Mouse (Mus musculus): Measurements from ENCODE around the gene Ms4a4c.
"Not testable (repeated sequence)": the region's sequence is repeated elsewhere in the genome, so short reads cannot be mapped to it uniquely, and the experiment has no call there.

The Ms4a4c gene

DNA sequence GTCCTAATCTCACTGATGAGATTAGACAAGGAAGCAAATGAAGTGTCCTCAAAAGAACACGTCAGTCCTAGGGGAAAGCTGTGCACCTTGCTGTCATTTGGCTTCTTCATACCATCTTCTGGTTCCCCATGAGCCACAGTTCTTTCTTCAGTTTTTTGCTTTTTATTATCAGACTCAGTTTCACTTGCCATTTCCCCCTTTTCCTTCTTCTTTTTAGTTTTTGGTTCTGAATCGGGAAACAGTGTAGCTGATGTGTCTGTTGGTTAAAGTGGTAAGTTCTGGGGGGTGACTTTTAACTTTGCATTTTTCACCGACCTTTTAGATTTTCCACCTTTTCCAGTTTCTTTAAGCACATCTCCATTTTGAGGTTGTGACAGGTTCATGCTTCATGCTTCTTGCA lies at the start of gene Ms4a4c:
TSS of gene Ms4a4c (plus strand) at position 244 of the 400 bp plus-strand sequence.
- no peak for DNase-seq (ENCODE audit: low spot score in 2 of 2)

GRCm38 (mm10) chr19:11355730-11356129 lies 48.8 kb upstream of the Ms4a4c start:
- no peak for DNase-seq (ENCODE audit: low spot score in 2 of 2)

DNA sequence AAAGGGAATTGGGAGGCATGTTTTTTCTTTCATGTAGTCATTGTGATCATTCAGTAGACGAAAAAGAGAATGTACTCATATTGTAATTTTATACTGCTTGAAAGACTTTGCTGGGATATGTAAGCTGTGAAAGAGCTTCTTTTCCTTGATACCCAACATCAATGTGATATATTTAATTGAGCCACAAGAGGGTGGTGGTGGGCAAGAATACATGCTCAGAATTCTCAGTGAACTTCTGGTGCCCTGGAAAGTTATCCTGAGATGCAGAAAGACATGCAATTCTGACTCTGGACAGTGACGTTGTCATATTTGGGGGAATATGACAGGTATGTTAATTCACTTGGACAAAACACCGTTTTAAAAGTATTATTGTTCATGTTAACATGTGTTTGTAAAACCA lies 44.5 kb upstream of the Ms4a4c start:
- peak in 1 of 2 experiments; percentile 40 for DNase-seq (ENCODE audit: low spot score in 2 of 2)

- no peak for DNase-seq (ENCODE audit: low spot score in 2 of 2)
Measured at GRCm38 (mm10) chr19:11362002-11362401, 42.6 kb upstream of the Ms4a4c start.

- DNase-seq (ENCODE audit: low spot score in 2 of 2), result no peak
Measured at GRCm38 (mm10) chr19:11368310-11368709, 36.3 kb upstream of the Ms4a4c start.

GRCm38 (mm10) chr19:11371181-11371580 lies 33.4 kb upstream of the Ms4a4c start:
- DNase-seq (ENCODE audit: low spot score in 2 of 2), result no peak

GRCm38 (mm10) chr19:11375273-11375672 lies 29.3 kb upstream of the Ms4a4c start, which contains the start of gene Ms4a4a:
Ms4a4a (plus strand) TSS chr19:11375523.
- no peak for DNase-seq (ENCODE audit: low spot score in 2 of 2)

DNA sequence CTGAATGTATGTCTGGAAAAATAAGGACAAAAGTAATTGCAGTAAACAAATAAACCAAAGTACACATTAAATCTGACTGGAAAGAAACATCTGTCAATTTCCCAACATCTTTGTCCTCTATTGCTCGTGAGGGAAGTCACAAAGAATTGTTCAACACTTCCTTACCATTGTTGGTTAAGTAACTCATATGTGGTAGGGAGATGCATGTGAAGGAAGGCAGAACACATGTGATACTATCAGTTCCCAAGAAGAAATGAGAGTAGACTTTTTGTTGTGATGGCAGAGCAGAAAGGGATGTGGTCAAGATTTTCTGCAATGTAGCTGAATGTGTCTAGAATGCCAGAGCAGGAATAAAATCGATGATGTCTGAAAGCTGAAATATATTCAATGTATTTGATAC lies 28.2 kb upstream of the Ms4a4c start:
- DNase-seq (ENCODE audit: low spot score in 2 of 2), result no peak

- DNase-seq (ENCODE audit: low spot score in 2 of 2), result no peak
Measured at GRCm38 (mm10) chr19:11387109-11387508, 17.5 kb upstream of the Ms4a4c start.

- no peak for DNase-seq (ENCODE audit: low spot score in 2 of 2)
Measured at GRCm38 (mm10) chr19:11387685-11388084, 16.9 kb upstream of the Ms4a4c start.

GRCm38 (mm10) chr19:11388949-11389348 lies 15.6 kb upstream of the Ms4a4c start:
- no peak for DNase-seq (ENCODE audit: low spot score in 2 of 2)

DNA sequence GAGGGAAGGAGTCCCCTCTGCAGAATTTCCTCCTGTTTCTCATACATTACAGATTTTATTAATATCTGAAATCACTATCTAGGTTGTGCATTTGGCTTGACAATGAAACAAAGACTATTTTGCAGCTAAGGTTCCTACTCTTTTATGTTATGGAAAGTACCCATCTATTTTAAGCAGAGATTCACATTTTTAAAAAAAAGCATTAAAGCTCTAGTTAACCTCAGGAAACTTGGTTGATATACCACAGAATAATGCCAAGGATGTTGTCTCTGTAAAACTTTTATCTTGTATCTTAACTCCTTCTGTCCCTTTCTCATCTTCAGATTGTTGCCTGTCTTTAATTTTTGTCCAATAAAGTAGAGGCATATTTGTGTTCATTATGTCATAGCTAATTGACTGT lies 8.8 kb upstream of the Ms4a4c start:
- DNase-seq (ENCODE audit: low spot score in 2 of 2), result no peak

- DNase-seq (ENCODE audit: low spot score in 2 of 2), result no peak
Measured at GRCm38 (mm10) chr19:11407428-11407827, 2.9 kb downstream of the Ms4a4c start.

DNA sequence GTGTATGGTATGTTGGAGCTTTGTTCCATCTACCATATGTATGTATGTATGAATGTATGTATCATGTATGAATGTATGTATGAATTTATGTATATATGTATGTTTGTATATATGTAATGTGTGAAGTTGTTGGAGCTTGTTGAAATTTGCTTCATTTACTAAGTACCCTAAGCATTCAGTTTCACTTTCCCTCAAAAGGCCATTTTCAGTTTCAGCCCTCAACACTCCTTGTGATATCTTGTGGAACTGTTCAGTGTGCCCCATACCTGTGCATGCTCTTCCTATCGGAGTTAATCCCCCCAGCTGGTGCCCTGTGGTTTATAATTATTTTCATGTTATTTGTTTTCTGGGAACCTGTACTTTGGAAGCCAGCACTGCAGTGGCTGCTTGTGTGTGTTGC lies 4.0 kb downstream of the Ms4a4c start:
- DNase-seq (ENCODE audit: low spot score in 2 of 2), result no peak

DNA sequence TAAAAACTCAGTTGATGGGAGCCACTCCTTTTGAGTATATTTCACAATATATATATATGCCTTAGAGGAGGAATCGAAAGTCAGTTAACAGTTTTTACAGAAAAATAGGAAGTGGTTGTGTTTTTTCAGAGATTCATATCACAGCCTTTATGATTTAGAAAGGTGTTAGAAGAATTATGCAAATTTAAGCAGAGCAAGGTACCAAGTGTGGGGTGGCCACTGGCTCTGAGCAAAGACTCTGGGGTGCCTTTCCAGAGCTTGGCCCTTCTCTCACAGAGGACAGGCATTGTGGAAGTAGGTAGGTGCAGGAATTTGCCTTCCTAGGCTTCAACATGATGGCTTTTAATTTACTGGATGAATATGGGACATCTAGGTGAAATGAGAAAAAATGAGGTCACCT lies 7.1 kb downstream of the Ms4a4c start:
- DNase-seq (ENCODE audit: low spot score in 2 of 2), result no peak

- no peak for DNase-seq (ENCODE audit: low spot score in 2 of 2)
Measured at GRCm38 (mm10) chr19:11414084-11414483, 9.5 kb downstream of the Ms4a4c start.

GRCm38 (mm10) chr19:11415581-11415980 lies 11.0 kb downstream of the Ms4a4c start:
- DNase-seq (ENCODE audit: low spot score in 2 of 2), result no peak

DNA sequence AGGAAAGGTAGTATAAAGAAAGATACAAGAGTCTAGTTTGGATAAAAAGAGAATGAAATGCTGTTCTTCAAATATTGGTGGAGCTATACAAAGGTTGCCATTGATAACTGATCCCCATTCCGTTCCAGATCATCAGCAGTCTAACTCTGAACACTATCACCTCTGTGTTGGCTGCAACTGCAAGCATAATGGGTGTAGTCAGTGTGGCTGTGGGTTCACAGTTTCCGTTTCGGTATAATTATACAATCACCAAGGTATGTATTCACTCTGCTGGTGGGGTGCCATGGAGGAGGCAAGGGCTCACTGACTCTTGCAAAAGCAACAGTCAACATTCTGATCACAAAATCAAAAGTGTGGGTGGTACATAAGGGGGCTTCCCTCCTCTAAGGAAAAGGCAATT lies 14.3 kb downstream of the Ms4a4c start:
- DNase-seq (ENCODE audit: low spot score in 2 of 2), result not testable (repeated sequence)

- not testable (repeated sequence) for DNase-seq (ENCODE audit: low spot score in 2 of 2)
Measured at GRCm38 (mm10) chr19:11431209-11431608, 26.6 kb downstream of the Ms4a4c start.

DNA sequence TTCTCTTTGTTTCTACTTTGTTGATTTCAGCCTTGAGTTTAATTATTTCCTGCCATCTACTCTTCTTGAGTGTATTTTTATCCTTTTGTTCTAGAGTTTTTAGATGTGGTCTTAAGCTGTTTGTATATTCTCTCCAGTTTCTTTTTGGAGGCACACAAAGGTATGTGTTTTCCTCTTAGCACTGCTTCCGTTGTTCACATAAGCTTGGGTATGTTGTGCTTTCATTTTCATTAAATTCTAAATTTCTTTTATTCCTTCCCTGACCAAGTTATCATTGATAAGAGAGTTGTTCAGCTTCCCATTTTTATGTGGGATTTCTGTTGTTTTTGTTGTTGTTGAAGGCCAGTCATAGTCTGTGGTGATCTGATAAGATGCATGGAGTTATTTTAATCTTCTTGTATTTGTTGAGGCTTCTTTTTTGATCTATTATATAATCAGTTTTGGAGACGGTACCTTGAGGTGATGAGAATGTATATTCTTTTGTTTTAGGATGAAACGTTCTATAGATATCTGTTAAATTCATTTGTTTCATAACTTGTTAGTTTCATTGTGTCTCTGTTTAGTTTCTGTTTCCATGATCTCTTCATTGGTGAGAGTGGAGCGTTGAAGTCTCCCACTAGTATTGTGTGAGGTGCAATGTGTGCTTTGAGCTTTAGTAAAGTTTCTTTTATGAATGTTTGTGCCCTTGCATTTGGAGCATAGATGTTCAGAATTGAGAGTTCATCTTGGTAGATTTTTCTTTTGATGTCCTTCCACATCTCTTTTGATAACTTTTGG lies 30.7 kb downstream of the Ms4a4c start:
- no peak for DNase-seq (ENCODE audit: low spot score in 2 of 2)

GRCm38 (mm10) chr19:11443338-11443737 lies 38.8 kb downstream of the Ms4a4c start, which contains the start of gene Ms4a4b:
Ms4a4b (plus strand) TSS chr19:11443553.
- DNase-seq (ENCODE audit: low spot score in 2 of 2), result no peak

DNA sequence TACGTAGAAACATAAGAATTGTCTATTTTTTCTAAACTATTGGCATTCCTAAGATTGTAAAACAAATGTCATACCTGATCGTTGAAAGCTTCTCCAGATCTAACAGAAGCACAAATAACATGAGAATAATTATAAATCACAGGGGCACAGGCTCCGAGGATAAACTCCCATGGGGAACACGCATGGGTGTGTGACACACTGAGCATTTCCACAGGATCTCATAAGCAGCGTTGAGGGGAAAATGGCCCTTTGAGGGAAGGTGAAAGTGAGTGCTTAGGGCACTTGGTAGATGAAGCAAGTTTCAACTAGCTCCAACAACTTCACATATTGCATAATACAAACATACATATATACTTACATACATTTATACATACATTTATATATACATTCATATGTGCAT lies 39.4 kb downstream of the Ms4a4c start:
- no peak for DNase-seq (ENCODE audit: low spot score in 2 of 2)

DNA sequence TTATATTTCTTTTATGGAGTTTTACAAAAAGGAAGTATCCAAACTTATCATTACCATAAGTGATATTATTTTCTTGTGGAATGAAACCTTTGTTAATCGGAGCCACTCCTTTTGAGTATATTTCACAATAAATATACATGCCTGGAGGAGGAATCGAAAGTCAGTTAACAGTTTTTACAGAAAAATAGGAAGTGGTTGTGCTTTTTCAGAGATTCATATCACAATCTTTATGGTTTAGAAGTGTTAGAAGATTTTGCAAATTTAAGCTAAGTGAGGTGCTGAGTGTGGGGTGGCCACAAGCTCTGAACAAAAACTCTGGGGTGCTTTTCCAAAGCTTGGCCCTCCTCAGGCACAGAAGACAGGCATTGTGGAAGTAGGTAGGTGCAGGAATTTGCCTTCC lies 42.7 kb downstream of the Ms4a4c start:
- no peak for DNase-seq (ENCODE audit: low spot score in 2 of 2)

- DNase-seq (ENCODE audit: low spot score in 2 of 2), result not testable (repeated sequence)
Measured at GRCm38 (mm10) chr19:11459041-11459440, 54.5 kb downstream of the Ms4a4c start.
